Mouse (Mus musculus) CH12.LX (cell line): Measurements from ENCODE around the gene Il17rd. TPM values are rescaled to one million over a fixed set of nuclear protein-coding genes. Genes with fewer than 3 reads are reported as not detected.

Source experiments
- DNase-seq: peaks from one replicate; pipeline ENCODE4 v3.0.0-alpha.2; 2013; ENCODE audit errors: extremely low read depth
- H3K27ac ChIP-seq: 2 replicates; pipeline ENCODE4 v1.5.1; 2012; ENCODE audit warnings: low read depth, mild to moderate bottlenecking, control low read depth, moderate library complexity; ENCODE audit not compliant: insufficient read depth
- H3K27me3 ChIP-seq: replicated peaks from 2 replicates; pipeline ENCODE3; 2012; ENCODE audit warnings: inconsistent platforms
- H3K36me3 ChIP-seq, 2 experiments: replicated peaks in 1 of 2; 2 replicates each; pipeline versions ENCODE3 to v1.6.1; 2012; ENCODE audit warnings: inconsistent platforms in 1 of 2, low read length in 1 of 2, mild to moderate bottlenecking in 1 of 2, mixed read lengths in 1 of 2, moderate library complexity in 1 of 2; ENCODE audit not compliant: control insufficient read depth in 1 of 2, insufficient read depth in 1 of 2
- H3K4me1 ChIP-seq, 2 experiments: 2 replicates each; pipeline ENCODE4 v1.6.1; 2012; ENCODE audit warnings: inconsistent platforms in 1 of 2, moderate library complexity in 1 of 2; ENCODE audit not compliant: insufficient read depth in 2 of 2, control insufficient read depth in 1 of 2
- H3K4me2 ChIP-seq: 2 replicates; pipeline ENCODE4 v1.6.1; 2012; ENCODE audit warnings: low read depth, mild to moderate bottlenecking, control low read depth; ENCODE audit not compliant: poor library complexity, insufficient read depth, severe bottlenecking
- H3K4me3 ChIP-seq, 3 experiments: fragments of 150-350 bp in 1 of 3; sonication (generic) in 1 of 3; replicated peaks in 1 of 3; 2 replicates each; pipeline versions ENCODE3 to v1.5.1; 2011 to 2012; ENCODE audit warnings: low read depth in 2 of 3, low read length in 2 of 3, mild to moderate bottlenecking in 2 of 3, moderate library complexity in 2 of 3, control low read depth in 1 of 3, improper control_type of control experiment in 1 of 3, inconsistent platforms in 1 of 3, mixed read lengths in 1 of 3; ENCODE audit not compliant: poor library complexity in 1 of 3
- H3K79me2 ChIP-seq: replicated peaks from 2 replicates; pipeline ENCODE4 v1.6.1; 2012; ENCODE audit warnings: mild to moderate bottlenecking, moderate library complexity; ENCODE audit not compliant: control insufficient read depth, poor library complexity, insufficient read depth, severe bottlenecking; ENCODE audit errors: extremely low read depth
- H3K9ac ChIP-seq: 2 replicates; pipeline ENCODE4 v1.6.1; 2012; ENCODE audit warnings: low read depth, mild to moderate bottlenecking, control low read depth, moderate library complexity; ENCODE audit not compliant: insufficient read depth
- H3K9me3 ChIP-seq: replicated peaks from 2 replicates; pipeline ENCODE3; 2012; ENCODE audit warnings: low read length, inconsistent platforms, mixed read lengths
- BHLHE40 ChIP-seq: IDR thresholded peaks from 2 replicates; pipeline ENCODE4 v1.6.1; 2011; ENCODE audit warnings: mild to moderate bottlenecking, low read depth, low read length, improper control_type of control experiment
- CHD1 ChIP-seq: IDR thresholded peaks from 2 replicates; pipeline ENCODE4 v1.6.1; 2012; ENCODE audit warnings: low read depth, low read length, improper control_type of control experiment, inconsistent platforms
- CTCF ChIP-seq, 2 experiments: IDR thresholded peaks in 1 of 2; conservative IDR thresholded peaks in 1 of 2; 2 replicates each; pipeline ENCODE4 v1.5.1; 2011 to 2012; ENCODE audit warnings: low read depth in 2 of 2, low read length in 2 of 2, improper control_type of control experiment in 1 of 2, inconsistent platforms in 1 of 2, mild to moderate bottlenecking in 1 of 2, moderate library complexity in 1 of 2
- ELF1 ChIP-seq: IDR thresholded peaks from 2 replicates; pipeline ENCODE4 v1.6.1; 2014; ENCODE audit warnings: low read depth, mild to moderate bottlenecking, inconsistent platforms, low read length, improper control_type of control experiment
- EP300 ChIP-seq: IDR thresholded peaks from 2 replicates; pipeline ENCODE4 v1.6.1; 2011; ENCODE audit warnings: low read length, improper control_type of control experiment
- GABPA ChIP-seq: IDR thresholded peaks from 2 replicates; pipeline ENCODE4 v1.6.1; 2012; ENCODE audit warnings: low read depth, low read length, improper control_type of control experiment, inconsistent platforms; ENCODE audit not compliant: insufficient replicate concordance
- IRF4 ChIP-seq: IDR thresholded peaks from 2 replicates; pipeline ENCODE4 v1.6.1; 2014; ENCODE audit warnings: low read depth, mild to moderate bottlenecking, inconsistent platforms, low read length, improper control_type of control experiment
- JUND ChIP-seq: conservative IDR thresholded peaks from 2 replicates; pipeline ENCODE4 v1.6.1; 2011; ENCODE audit warnings: low read depth, low read length, improper control_type of control experiment
- MEF2A ChIP-seq: IDR thresholded peaks from 2 replicates; pipeline ENCODE4 v1.6.1; 2014; ENCODE audit warnings: low read depth, mild to moderate bottlenecking, inconsistent platforms, low read length, improper control_type of control experiment, borderline replicate concordance
- MYC ChIP-seq: IDR thresholded peaks from 2 replicates; pipeline ENCODE4 v1.6.1; 2011; ENCODE audit warnings: low read depth, mild to moderate bottlenecking, improper control_type of control experiment, low read length
- PAX5 ChIP-seq: IDR thresholded peaks from 2 replicates; pipeline ENCODE4 v1.6.1; 2012; ENCODE audit warnings: low read length, inconsistent platforms, mixed read lengths
- POLR2A ChIP-seq: IDR thresholded peaks from 2 replicates; pipeline ENCODE4 v1.6.1; 2011; ENCODE audit warnings: low read depth, mild to moderate bottlenecking, improper control_type of control experiment, low read length
- RAD21 ChIP-seq: IDR thresholded peaks from 2 replicates; pipeline ENCODE4 v1.6.1; 2011; ENCODE audit warnings: low read depth, mild to moderate bottlenecking, low read length, improper control_type of control experiment, moderate library complexity
- SMC3 ChIP-seq: IDR thresholded peaks from 2 replicates; pipeline ENCODE4 v1.6.1; 2011; ENCODE audit warnings: low read depth, low read length, improper control_type of control experiment
- TCF12 ChIP-seq: IDR thresholded peaks from 2 replicates; pipeline ENCODE4 v1.6.1; 2014; ENCODE audit warnings: low read depth, mild to moderate bottlenecking, inconsistent platforms, low read length, improper control_type of control experiment
- USF1 ChIP-seq: IDR thresholded peaks from 2 replicates; pipeline ENCODE4 v1.6.1; 2014; ENCODE audit warnings: low read depth, mild to moderate bottlenecking, inconsistent platforms, low read length, improper control_type of control experiment
- USF2 ChIP-seq: conservative IDR thresholded peaks from 2 replicates; pipeline ENCODE4 v1.6.1; 2011; ENCODE audit warnings: low read depth, low read length, improper control_type of control experiment
- ZMIZ1 ChIP-seq: IDR thresholded peaks from 2 replicates; pipeline ENCODE4 v1.6.1; 2012; ENCODE audit warnings: low read depth, mild to moderate bottlenecking, inconsistent platforms, low read length, improper control_type of control experiment
- ZNF384 ChIP-seq: IDR thresholded peaks from 2 replicates; pipeline ENCODE4 v1.6.1; 2012; ENCODE audit warnings: low read depth, low read length, improper control_type of control experiment, inconsistent platforms
- dilution Hi-C: fragments of 300-500 bp; cut with MboI; formaldehyde crosslinking; loops from 2 replicates; pipeline ENCODE4 v1.14.3; 2020; ENCODE audit warnings: low sequenced_read_pairs; ENCODE audit not compliant: extremely low pct_unique_long_range_greater_than_20kb, extremely low pct_ligation_motif_present
- in situ Hi-C: fragments of 300-500 bp; cut with MboI; formaldehyde crosslinking; loops from 3 replicates; pipeline ENCODE4 v1.14.3; 2019; ENCODE audit warnings: low sequenced_read_pairs, low pct_ligation_motif_present, low pct_unique_long_range_greater_than_20kb, mixed read lengths
- polyA plus RNA-seq: library from polyadenylated mRNA; unstranded; fragments of >175 nt; gene quantifications from 2 replicates; pipeline ENCODE4 v1.2.1, GENCODE M21; 2012; ENCODE audit warnings: low read depth; ENCODE audit not compliant: insufficient read length
- total RNA-seq, 2 experiments: library from RNA; depleted of rRNA; stranded (reverse); fragments of 300-350 nt in 1 of 2; fragments of >200 nt in 1 of 2; gene quantifications; 2 replicates each; pipeline ENCODE4 v1.2.3; 2012 to 2014

The Il17rd gene
- total and polyA plus RNA-seq, 3 experiments, result 0.04 to 0.09 (median 0.08) TPM

- Histone ChIP-seq H3K27ac (no peak overlapping the region), H3K27me3 (no peaks in the 10 kb centered on the region), H3K9ac (no peak overlapping the region), H3K4me3 (no peak overlapping the region), H3K36me3 (no peaks in the 10 kb centered on the region), H3K79me2 (no peaks in the 10 kb centered on the region), H3K4me2 (no peak overlapping the region), H3K4me1 (no peaks in the 10 kb centered on the region), H3K9me3 (no peaks in the 10 kb centered on the region)
- TF ChIP-seq CTCF (conservative IDR thresholded peaks at IDR 0.05 in 1 of 2, IDR thresholded peaks at IDR 0.05 in 1 of 2; ENCODE audit: low read depth in 2 of 2, low read length in 2 of 2), result 0 out of 4 replicates have a peak, but pooled peaks of 1 of the 2 experiments have one; percentile 3
- TF ChIP-seq BHLHE40, result no peak
- no peak for TF ChIP-seq TCF12
- no peak for TF ChIP-seq USF1
- no peak for DNase-seq
- dilution Hi-C loops (no loop called here), in situ Hi-C loops (no loop called here)
These were observed 19.9 kb downstream of the Il17rd start for GRCm38 (mm10) chr14:27058535-27059223.

GRCm38 (mm10) chr14:27059224-27059558 lies 20.4 kb downstream of the Il17rd start:
- no peaks in the 10 kb centered on the region for H3K9me3 ChIP-seq
- in situ Hi-C loops, result no loop called here
- dilution Hi-C loops, result no loop called here
- TF ChIP-seq SMC3, result no peak
- no peak for TF ChIP-seq POLR2A
- TF ChIP-seq PAX5, result no peak
- TF ChIP-seq ZMIZ1, result no peak
- TF ChIP-seq USF2, result no peak
- no peak for TF ChIP-seq GABPA
- TF ChIP-seq CHD1, result no peak
- TF ChIP-seq RAD21, result no peak
- TF ChIP-seq, all 38 proteins: peak for 0
- Histone ChIP-seq H3K36me3 (no peaks in the 10 kb centered on the region), H3K4me2 (no peak overlapping the region), H3K27me3 (no peaks in the 10 kb centered on the region), H3K9ac (no peak overlapping the region), H3K4me3 (no peak overlapping the region), H3K4me1 (no peaks in the 10 kb centered on the region), H3K27ac (no peak overlapping the region), H3K79me2 (no peaks in the 10 kb centered on the region)
- DNase-seq, result no peak

- dilution Hi-C loops, result no loop called here
- H3K36me3 ChIP-seq, result no peaks in the 10 kb centered on the region
- no peak for DNase-seq
- H3K4me1 ChIP-seq, result peaks cover 0 to 7% of the 10 kb centered on the region in 2 experiments; a peak in 2 of 4 replicates
- TF ChIP-seq JUND (peak; percentile 66; the same call in 1 of the 2 replicates), EP300 (peak; percentile 60), BHLHE40 (0 out of 2 replicates have a peak, but pooled peaks have one; percentile 23), MEF2A (no peak), MYC (no peak), ZNF384 (peak; percentile 89), IRF4 (peak; percentile 69; the same call in 1 of the 2 replicates), ELF1 (no peak)
- TF ChIP-seq, all 38 proteins: peak for 5
- Histone ChIP-seq H3K4me2 (no peak overlapping the region), H3K4me3 (no peak overlapping the region), H3K9me3 (no peaks in the 10 kb centered on the region), H3K27me3 (no peaks in the 10 kb centered on the region), H3K79me2 (no peaks in the 10 kb centered on the region), H3K9ac (no peak overlapping the region), H3K27ac (no peak overlapping the region)
- in situ Hi-C loops, result no loop called here
These were observed 24.6 kb downstream of the Il17rd start for GRCm38 (mm10) chr14:27063338-27063737.
